Mouse (Mus musculus): ENCODE measurements at regions not wholly inside any gene's neighbourhood (a gene's known extent, or its start where the extent isn't known, plus 50 kb on each side); places are given as distances from the start of the nearest gene placed in this dataset.
A peak's percentile ranks its signal among the peaks of the same experiment; 100 is the strongest.

- DNase-seq = no peak
Observed at GRCm38 (mm10) chr1:75692781-75693180, 146.7 kb downstream of the Slc4a3 start.

- peak; percentile 9 for DNase-seq
Observed at GRCm38 (mm10) chr1:75693231-75693914, 147.3 kb downstream of the Slc4a3 start.

GRCm38 (mm10) chr1:75704832-75705650 is 159.0 kb downstream of the Slc4a3 start:
- peak; percentile 21 for DNase-seq

- DNase-seq = no peak
Observed at GRCm38 (mm10) chr1:75706126-75706525, 160.1 kb downstream of the Slc4a3 start.

- no peak for DNase-seq
Observed at GRCm38 (mm10) chr1:75723431-75723830, 177.4 kb downstream of the Slc4a3 start.

GRCm38 (mm10) chr1:75725329-75725728 is 179.3 kb downstream of the Slc4a3 start:
- no peak for DNase-seq

GRCm38 (mm10) chr1:75728859-75729258 is 182.8 kb downstream of the Slc4a3 start:
- DNase-seq = no peak

- no peak for DNase-seq
Observed at GRCm38 (mm10) chr1:75733791-75734190, 187.7 kb downstream of the Slc4a3 start.

GRCm38 (mm10) chr1:75738651-75739050 is 192.6 kb downstream of the Slc4a3 start:
- DNase-seq = no peak

GRCm38 (mm10) chr1:75749665-75750221 is 203.7 kb downstream of the Slc4a3 start:
- no peak for DNase-seq

GRCm38 (mm10) chr1:75772131-75772530 is 226.1 kb downstream of the Slc4a3 start:
- no peak for DNase-seq

- DNase-seq = no peak
Observed at GRCm38 (mm10) chr1:75773014-75773413, 226.9 kb downstream of the Slc4a3 start.

- DNase-seq = no peak
Observed at GRCm38 (mm10) chr1:75778889-75779288, 232.8 kb downstream of the Slc4a3 start.

- no peak for DNase-seq
Observed at GRCm38 (mm10) chr1:75783206-75783605, 237.1 kb downstream of the Slc4a3 start.

GRCm38 (mm10) chr1:75786173-75786820 is 240.2 kb downstream of the Slc4a3 start:
- DNase-seq = no peak

- no peak for DNase-seq
Observed at GRCm38 (mm10) chr1:75791509-75791908, 245.4 kb downstream of the Slc4a3 start.

GRCm38 (mm10) chr1:75797793-75798192 is 251.7 kb downstream of the Slc4a3 start:
- DNase-seq = no peak

- DNase-seq = peak; percentile 27
Observed at GRCm38 (mm10) chr1:75798375-75799099, 252.5 kb downstream of the Slc4a3 start.

GRCm38 (mm10) chr1:75804473-75804872 is 258.4 kb downstream of the Slc4a3 start:
- no peak for DNase-seq

- DNase-seq = no peak
Observed at GRCm38 (mm10) chr1:75812471-75812870, 266.4 kb downstream of the Slc4a3 start.

GRCm38 (mm10) chr1:75826202-75826601 is 280.1 kb downstream of the Slc4a3 start:
- DNase-seq = no peak

- DNase-seq = no peak
Observed at GRCm38 (mm10) chr1:75833071-75833830, 287.2 kb downstream of the Slc4a3 start.

All from kidney, postnatal 10 days (tissue).